Mouse (Mus musculus): ENCODE results near the gene Fyb2.
A peak's percentile ranks its signal among the peaks of the same experiment; 100 is the strongest.

The Fyb2 gene

GRCm38 (mm10) chr4:104913291-104914129 is at the start of gene Fyb2:
Fyb2 (plus strand) TSS chr4:104913456.
- DNase-seq (ENCODE audit: low spot score in 2 of 2): no peak

DNA sequence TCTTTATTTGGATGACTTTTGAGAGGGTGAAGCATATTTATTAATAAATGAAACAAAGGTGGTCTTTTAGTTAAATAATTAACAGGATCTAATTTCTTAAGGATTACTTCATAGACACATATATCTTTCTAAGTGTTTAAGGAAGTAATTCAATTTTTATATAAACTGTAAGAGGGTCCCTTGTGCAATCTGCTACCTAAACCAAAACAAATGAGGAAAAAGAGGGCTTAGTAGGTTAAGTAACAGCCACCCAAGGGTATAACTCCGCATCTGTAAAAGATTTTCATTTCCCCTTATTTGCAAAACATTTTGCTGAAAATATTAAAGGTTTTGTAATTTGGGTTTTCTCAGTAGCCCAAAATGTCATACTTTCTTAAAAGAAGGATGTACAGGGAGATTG is 48.9 kb upstream of the Fyb2 start:
- DNase-seq (ENCODE audit: low spot score in 2 of 2): no peak

DNA sequence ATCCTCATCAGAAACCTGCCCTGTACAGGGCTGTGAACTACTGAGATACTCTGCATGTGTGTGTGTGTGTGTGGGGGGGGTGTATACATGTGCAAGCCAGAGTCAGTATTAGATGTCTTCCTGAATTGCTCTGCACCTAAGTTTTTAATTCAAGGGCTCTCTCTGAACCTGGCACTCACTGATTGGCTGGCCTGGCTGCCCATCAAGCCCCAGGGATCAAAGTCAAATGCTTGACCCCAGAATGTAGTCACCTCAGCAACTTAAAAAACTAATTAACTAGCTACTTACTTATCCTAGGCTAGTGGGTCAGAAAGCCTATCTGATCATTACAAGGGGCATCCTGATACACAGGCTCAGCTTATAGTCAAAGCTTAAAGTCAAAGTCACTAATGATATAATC is 43.7 kb upstream of the Fyb2 start:
- DNase-seq (ENCODE audit: low spot score in 2 of 2): no peak

DNA sequence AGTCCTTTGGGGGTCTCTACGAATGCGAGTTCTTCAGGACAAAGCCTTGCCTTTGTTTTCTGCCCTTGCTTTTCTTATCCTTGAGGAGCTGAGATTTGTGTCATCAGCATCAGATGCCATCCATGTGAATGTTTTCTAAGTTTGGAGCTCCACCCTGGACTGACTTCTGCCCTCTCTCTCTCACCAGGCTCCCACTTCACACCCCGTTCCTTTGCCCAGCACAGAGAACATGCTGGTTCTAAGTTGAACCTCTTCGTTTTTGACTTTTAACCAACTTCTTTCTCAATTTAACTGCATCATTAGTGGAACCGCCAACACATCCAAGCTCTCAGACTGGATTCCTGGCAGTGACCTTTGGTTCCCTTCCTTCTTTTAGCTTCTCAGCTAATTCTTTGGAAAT is 43.1 kb upstream of the Fyb2 start:
- DNase-seq (ENCODE audit: low spot score in 2 of 2): no peak

DNA sequence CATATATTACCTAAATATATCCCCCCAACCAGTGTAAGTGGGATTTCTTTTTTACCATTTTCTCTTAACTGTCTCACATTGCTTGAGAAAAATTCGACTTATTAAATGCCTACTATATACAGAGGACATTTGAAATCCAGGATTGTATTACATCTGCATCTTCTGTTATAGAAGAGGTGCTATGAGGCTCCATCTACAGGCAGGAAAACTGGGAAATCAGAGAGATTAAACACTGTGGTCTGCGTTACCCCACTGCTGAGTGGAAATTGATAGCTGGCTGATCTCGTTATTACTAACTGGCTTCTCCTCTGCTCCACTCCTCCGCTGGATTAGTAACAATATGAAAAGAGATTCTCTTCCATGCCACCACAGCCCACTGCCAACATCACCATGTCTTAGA is 37.4 kb upstream of the Fyb2 start:
- DNase-seq (ENCODE audit: low spot score in 2 of 2): no peak

- no peak for DNase-seq (ENCODE audit: low spot score in 2 of 2)
Observed at GRCm38 (mm10) chr4:104876323-104876722, 36.9 kb upstream of the Fyb2 start, which contains the start of gene C8a. C8a (minus strand) TSS chr4:104876398.

GRCm38 (mm10) chr4:104887486-104887885 is 25.8 kb upstream of the Fyb2 start:
- DNase-seq (ENCODE audit: low spot score in 2 of 2): no peak

DNA sequence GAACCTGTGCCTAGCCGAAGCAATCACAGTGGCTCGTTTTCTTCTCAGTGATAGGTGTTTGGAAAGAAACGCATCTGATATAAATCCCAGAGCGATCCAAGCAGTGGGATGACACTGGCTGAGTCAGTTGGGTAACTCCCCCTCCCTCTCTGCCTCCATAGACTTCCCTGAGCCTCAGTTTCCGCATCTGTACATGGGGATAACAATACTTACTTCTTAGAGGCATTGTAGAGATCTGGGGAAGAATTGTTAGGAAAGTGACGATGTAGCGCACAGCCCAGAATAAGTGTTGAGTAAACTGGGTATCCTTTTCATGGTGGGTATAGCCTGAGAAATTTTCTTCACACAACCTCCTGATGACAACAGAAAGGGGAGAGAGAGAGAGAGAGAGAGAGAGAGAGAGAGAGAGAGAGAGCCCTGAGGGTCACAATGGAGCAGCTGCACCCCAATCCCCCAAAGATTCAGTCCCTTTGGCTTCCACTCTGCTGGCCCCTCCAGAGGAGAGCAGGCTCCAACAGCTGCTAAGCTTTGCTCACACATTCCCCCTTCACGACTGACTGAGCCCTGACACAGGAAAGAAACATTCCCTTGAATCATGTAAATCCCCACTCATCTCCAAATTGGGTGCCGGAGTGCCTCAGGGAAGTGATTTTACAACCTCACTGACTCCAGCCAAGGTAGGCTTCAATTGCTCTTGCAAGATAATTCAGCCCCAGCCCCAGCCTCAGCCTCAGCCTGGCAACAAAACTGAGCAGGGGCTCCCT is 24.6 kb upstream of the Fyb2 start:
- DNase-seq (ENCODE audit: low spot score in 2 of 2): no peak

- DNase-seq (ENCODE audit: low spot score in 2 of 2): no peak
Observed at GRCm38 (mm10) chr4:104891708-104892107, 21.5 kb upstream of the Fyb2 start.

DNA sequence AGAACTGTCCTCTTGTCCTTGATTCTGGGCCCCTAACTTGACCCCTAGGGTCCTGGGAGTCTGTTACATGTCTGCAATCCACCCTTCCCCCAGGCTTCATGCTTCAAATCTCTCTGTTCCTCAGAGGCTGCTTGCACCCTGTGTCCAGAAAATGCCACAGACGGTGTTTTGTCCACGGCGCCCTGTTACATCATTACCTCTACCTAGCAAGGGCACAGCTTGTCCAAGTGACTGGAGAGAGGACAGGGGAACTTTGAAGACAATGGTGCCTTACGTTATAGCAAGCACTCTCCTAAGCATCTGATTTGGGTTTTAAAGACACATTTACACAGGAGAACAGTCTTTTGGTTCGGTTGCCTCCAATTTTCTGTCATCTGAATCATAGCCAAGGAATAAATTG is 19.7 kb upstream of the Fyb2 start:
- no peak for DNase-seq (ENCODE audit: low spot score in 2 of 2)

DNA sequence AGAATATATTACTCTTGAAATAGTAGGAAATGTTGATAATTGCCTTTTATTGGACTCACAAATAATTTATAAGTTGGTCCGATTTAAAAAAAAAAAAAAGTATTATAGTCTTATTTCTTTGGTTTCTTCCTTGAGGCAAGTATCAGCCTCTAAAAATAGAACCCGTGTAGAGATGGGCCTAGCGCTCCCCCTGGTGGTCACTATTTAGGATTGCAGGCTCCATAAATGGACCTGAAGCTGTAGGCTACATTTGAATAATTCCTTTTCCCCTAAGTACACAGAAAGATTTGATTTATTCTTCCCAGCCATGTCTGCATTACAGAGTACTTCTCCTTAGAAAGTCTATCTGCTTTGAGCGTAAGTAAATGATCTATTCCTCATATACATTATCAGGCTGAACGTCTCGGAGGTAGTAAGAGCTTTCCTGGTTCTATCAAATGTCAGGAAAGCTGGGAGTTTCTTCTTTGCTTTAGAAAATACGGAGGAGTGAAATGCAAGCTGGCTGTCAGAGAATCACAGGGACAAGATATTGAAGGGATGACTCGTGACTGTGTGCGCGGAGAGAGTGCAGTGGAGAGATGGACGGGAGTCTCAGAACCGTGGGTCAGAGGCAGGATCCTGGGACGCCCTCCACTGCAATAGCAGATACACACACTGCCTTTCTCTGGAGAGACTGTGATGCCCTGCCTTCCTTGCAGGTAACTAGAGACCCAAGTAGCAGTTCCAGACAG is 19.1 kb upstream of the Fyb2 start:
- peak; percentile 4 to 17 for DNase-seq (ENCODE audit: low spot score in 2 of 2)

DNA sequence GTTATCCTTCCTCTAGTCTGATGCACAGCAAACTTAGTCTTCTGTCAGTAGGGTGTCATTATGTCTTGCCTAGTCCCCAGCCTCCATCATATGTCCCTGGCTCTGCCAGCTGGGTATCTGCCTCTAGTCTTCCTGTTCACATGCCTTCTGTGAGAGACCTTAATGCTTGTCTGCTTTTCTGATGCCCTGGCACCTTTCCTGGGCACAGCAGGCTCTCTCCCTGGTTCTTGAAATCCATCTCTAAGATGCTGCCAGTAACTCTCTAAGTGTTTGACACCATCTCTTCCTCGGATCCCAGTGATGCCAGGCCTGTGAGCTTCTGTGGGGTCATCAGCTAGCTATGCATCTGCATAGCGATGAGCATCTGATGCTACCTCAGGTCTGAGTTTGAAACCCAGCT is 10.4 kb upstream of the Fyb2 start:
- no peak for DNase-seq (ENCODE audit: low spot score in 2 of 2)

DNA sequence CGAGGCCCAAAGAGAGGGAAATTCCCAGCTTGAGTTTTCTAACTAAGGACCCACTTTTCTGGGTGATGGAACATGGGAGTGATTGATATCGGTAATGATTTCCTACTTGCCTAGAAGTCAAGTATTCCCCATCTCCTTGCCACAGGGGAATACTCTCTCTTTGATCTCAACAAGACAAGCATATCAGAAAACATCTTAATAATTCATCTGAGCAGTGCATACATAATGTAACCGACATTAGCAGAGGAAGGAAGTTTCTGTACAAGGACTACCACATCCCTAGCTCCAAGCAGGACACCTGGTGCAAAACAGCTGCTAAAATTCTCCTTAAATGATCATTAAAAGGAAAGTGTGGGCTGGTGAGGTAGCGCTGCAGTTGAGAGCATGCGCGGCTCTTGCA is 8.2 kb upstream of the Fyb2 start:
- no peak for DNase-seq (ENCODE audit: low spot score in 2 of 2)

DNA sequence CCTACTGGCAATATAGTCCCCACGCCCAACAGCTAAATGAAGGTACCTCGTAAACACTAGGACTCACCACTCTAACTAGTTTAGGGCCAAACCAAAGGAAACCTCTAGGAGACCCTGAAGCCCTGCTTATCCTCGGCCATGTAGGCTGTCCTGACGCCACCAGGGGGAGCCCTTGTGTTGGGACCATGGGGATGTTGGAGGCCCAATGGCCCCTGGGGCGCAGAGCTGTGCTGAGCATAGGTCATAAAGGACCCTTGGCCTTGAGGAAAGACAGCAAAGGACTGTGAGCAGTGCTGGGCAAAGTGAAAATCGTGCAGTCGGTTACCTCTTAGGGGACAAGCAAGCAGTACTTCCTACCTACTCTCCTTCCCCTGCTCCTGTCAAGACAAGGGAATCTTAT is 1.6 kb upstream of the Fyb2 start:
- DNase-seq (ENCODE audit: low spot score in 2 of 2): peak; percentile 25 to 30

GRCm38 (mm10) chr4:104914711-104915247 is 1.5 kb downstream of the Fyb2 start:
- DNase-seq (ENCODE audit: low spot score in 2 of 2): no peak

GRCm38 (mm10) chr4:104918017-104918416 is 4.8 kb downstream of the Fyb2 start:
- no peak for DNase-seq (ENCODE audit: low spot score in 2 of 2)

DNA sequence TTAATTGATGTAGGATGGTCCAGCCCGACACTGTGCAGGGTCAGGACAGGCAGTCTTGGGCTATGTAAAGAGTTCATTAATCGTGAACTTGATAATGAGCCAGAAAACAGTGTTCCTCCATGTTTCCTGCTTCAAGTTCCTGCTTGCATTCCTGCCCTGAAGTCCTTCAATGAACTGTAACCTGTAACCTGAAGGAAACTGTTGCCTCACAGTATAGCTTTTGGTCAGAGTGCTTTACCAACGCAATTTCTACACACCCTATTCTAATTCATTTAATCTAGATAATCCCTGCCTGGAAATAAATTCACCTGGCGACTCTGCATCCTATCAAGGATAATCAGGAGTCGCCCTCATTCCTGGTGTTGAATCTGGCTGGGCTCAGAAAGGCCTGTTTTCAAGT is 12.1 kb downstream of the Fyb2 start:
- DNase-seq (ENCODE audit: low spot score in 2 of 2): no peak

DNA sequence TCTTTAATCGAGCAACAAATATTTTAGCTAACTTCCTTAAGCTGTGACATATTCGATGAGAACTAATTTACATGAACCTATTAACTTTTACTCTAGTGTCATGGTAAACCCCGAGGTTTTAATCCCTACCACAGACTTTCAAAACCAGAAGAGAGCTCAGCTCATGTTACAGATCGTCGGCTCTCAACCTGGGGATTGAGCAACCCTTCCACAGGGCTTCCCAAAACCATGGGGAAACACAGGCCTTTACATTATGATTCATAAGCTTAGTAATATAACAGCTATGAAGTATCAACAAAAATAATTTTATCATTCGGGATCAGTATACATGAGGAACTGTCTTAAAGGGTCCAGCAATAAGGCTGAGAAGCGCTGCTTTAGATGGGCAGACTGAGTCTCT is 15.9 kb downstream of the Fyb2 start:
- DNase-seq (ENCODE audit: low spot score in 2 of 2): no peak

- DNase-seq (ENCODE audit: low spot score in 2 of 2): no peak
Observed at GRCm38 (mm10) chr4:104933620-104934019, 20.4 kb downstream of the Fyb2 start.

DNA sequence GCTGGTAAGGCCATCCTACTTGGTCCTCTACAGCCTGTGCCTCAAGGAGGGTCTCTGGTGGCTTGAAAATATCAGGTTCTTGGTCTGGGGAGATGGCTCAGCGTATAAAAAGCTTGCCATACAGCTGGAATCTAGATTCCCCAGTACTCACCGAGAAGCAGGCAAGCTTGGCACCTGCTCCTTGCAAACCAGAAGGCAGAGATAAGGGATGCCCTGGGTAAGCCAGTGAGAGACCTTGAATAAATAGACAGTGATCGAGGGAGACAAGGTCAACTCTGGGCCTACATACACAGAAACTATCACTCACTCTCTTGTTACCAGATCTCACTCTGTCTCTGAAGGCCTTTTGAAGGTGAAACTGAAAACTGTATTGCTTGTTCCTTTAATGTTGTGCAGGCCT is 21.7 kb downstream of the Fyb2 start:
- no peak for DNase-seq (ENCODE audit: low spot score in 2 of 2)

- no peak for DNase-seq (ENCODE audit: low spot score in 2 of 2)
Observed at GRCm38 (mm10) chr4:104935436-104935835, 22.2 kb downstream of the Fyb2 start.

DNA sequence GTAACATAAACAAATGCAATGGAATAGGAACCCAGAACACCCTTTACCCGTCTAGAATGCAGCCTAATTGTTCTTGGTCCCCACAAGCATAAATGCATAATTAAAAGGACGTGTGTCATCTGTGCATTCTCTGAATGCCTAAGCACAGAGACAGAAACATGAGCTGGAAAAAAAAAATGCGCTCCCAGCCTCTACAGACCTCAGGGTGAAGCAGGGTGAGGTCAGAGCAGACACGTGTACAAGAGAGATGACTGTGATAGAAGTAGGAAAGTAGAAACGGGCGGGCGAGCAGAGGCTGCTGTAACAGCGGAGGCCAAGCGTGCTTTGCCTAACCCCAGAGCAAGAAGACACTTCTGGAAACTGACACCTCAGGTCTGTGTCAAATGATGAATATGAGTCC is 22.8 kb downstream of the Fyb2 start:
- DNase-seq (ENCODE audit: low spot score in 2 of 2): no peak

All from heart, adult 9 months (tissue).